Mouse (Mus musculus): ENCODE results near the gene Tfb1m.

Gene Tfb1m

GRCm38 (mm10) chr17:3557331-3558311 lies at the start of gene Tfb1m:
Gene Tfb1m (minus strand): TSS chr17:3557781.
- DNase-seq (ENCODE audit: low read depth) = peak; percentile 100

DNA sequence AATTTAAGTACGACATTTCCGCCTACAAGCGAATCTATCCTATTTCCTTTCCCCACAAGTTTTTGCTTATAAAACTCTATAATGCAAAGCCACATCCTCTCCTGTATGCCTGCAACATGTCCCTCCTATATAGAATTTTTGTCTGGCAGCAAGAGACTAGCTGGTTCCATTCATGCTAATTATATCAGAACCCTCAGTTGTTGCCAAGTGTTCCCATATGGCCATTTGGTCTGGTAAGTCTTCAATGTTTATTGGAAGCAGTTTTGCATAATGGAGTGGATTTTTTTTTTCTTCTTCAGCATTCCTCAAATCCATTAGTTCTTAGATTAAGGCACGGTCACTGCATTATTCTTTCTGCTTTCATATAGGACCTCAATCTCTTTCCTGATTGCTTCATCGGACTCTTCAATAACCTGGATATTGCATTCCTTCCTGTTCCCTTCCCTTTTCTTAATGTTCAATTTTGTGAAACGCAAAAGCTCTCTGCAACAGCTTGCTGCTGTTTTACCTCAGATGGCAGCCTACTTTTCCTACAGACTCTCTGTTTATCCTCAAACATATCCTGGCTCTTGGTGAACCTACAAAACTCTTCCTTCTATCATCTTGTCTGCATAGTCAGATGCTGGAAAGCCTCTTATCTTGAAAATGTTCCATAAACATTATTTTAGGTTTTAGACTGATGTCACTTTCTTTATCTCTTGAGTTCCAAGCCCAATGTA lies 45.5 kb upstream of the Tfb1m start:
- no peak for DNase-seq (ENCODE audit: low read depth)

- DNase-seq (ENCODE audit: low read depth) = no peak
Observed at GRCm38 (mm10) chr17:3598393-3598792, 40.8 kb upstream of the Tfb1m start.

DNA sequence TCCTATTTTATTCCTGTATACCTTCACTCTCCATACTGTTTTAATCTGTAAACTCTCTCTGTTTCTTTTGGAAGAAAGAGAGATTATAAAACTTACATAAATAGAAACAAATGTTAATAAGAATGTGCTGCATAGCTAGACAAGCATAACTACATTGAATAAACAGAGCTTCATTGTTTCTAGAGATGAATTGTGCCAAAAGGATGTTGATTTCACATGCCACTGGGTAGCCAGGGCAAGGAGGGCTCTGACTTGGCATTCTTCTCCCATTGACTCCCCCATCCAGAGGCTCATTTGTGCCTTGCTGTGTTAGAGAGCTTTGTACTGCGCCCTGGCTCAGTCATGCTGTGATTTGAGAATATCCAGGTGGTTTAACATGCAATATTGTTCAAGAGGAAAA lies 40.3 kb upstream of the Tfb1m start:
- no peak for DNase-seq (ENCODE audit: low read depth)

- no peak for DNase-seq (ENCODE audit: low read depth)
Observed at GRCm38 (mm10) chr17:3597130-3597529, 39.5 kb upstream of the Tfb1m start.

DNA sequence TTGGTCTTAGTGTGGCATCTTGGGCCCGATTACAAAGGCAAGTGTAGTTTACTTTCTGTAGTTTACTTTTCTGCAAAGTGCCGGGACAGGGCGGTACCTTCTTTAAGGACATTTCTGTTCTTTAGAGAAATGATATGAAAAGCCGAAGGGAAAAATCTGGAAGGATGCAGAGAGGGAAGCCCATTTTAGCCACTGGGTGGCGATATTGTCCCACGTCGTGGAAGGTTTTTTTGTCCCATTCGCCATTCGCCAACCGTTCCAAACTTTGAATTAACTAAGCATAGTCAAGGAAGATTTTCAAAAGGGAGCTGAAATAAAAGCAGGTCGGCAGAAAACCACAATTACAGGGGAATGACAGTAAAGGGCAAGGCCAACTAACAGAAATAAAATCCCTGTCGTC lies 13.3 kb upstream of the Tfb1m start:
- peak; percentile 60 for DNase-seq (ENCODE audit: low read depth)

DNA sequence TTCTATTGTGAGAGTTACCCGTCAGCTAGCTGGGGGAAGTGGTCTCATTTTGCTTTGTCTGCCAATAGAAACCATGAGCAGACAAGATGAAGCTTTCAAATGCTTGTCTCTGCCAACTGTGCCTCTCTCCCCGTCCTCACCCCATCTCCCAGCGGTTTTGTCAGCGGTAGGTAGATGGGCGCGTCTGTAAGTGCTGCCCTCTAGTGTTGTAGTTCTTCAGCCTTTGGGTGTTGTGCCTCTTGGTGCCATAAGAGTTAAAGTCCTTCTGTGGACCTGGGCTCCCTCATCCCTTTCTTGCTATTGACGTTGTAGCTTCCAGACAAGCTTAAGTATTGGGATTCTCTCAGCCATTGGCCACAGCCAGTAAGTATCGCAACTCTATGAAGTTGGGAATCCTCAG lies 4.8 kb upstream of the Tfb1m start:
- no peak for DNase-seq (ENCODE audit: low read depth)

- peak; percentile 46 for DNase-seq (ENCODE audit: low read depth)
Observed at GRCm38 (mm10) chr17:3560534-3560933, 3.0 kb upstream of the Tfb1m start.

DNA sequence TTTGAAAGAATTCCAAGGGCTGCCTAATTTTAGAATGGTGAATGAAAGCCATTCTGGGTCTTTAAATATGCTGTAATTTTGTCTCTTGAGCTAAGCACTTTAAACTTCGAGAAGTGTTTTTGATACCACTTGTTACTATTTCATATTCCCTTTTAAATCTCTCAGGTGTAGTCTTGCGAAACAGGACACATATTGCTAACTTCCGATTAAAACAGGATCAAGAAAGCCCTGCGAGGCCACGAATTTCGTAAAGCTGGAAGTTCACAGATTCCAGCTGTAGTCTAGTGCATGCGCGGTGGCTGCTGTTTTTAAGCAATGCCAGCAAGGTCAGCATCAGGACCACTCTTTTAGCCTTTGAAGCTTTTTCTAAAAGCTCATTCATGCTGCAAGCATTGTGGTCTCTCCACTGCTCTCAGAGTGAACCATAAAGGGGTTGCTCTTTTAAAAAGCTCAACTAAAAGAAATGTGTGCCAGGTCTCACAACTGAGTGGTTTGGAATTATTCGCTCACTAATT lies 832 bp upstream of the Tfb1m start:
- DNase-seq (ENCODE audit: low read depth) = peak; percentile 59

GRCm38 (mm10) chr17:3556251-3556650 lies 1.3 kb downstream of the Tfb1m start:
- peak; percentile 10 for DNase-seq (ENCODE audit: low read depth)

GRCm38 (mm10) chr17:3547725-3548124 lies 9.9 kb downstream of the Tfb1m start:
- no peak for DNase-seq (ENCODE audit: low read depth)

DNA sequence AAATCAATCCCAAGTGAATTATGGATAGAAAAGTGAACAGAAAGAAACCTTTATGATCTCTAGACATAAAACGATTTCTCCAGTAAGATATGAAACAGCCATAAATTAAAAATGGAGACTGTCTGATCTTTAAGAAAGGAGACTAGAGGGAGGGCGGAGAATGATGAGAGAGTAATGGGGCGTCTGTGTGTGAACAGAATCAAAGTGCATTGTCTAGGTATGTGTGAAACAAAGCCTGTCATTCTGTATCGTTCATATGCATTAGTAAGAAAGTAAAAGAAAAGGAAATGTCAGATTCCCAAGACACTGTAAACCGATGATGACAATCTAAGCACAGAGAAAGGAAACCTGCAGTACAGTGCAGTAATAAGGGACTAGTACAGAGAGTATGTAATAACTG lies 16.5 kb downstream of the Tfb1m start:
- no peak for DNase-seq (ENCODE audit: low read depth)

DNA sequence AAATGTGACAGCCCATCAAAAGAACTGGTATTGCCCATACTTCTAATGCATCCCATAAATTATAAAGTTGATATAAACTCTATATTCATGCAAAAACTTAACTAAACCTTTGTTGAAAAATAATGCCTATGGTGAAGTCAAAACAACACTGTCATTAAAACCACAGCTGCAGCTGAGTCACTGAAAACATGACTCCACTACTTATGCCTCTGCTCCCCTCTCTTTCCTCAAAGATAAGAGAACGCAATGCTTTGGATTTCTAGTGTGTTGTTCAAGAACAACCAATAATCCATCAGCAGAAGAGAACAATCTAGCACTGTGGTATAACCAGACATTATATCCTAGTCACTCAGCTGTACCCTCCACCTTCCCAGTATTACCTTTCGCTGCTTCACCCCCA lies 17.3 kb downstream of the Tfb1m start:
- peak; percentile 16 for DNase-seq (ENCODE audit: low read depth)

DNA sequence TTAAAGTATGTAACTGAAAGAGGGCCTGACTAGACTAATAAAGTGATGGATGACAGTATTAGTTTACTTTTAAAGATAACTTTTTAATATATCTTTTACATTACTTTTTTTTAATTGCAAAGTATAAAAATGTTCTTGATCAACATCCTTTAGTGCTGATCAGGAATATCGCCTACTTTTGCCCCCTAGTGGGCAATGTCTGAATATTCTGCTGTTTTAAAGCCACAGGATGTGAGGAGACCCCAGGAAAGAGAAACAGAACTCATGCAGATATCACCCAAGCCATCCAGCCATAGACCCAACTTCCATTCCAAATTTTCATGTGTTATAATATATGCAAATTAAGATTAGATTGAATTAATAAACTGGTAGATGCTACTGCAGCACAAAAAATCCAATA lies 24.2 kb downstream of the Tfb1m start:
- DNase-seq (ENCODE audit: low read depth) = peak; percentile 33

DNA sequence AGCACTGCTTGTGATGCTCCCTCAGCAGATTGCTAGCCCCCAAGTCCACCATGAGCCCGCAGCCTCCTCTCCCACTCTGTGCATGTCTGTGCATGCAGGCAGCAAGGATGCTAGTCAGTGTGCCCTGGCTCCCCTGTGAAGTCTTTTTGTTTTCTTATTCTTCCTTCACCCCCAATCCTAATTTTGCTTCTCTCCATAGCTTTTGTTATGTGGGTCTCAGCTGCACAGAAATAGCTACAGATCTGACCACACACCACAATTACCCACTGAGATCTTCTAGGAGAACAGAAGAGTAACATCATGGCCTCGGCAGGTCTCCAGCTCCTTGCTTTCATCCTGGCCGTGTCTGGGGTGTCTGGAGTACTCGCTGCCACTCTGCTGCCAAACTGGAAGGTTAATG lies 25.3 kb downstream of the Tfb1m start, which contains the start of gene Cldn20:
Cldn20 (plus strand) TSS at position 301 of the 400 bp plus-strand sequence.
- no peak for DNase-seq (ENCODE audit: low read depth)

DNA sequence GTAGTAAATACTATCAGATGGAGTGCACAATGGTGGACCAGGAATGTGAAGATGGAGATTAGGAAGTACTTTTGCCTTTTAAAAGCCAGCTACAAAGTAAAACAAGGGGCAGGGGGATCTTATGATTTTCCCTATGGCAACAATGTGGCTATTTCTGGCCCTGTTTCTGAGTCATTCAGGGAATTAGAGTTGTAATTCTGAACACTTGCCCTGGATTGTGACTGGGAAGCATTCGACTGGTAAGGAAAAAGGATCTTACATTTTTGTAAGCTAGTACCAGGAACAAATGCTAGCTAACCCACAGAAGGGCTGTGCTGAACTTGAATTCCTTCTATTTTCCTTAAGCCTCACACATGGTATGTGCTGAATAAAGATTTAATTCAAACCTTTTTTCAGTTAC lies 25.9 kb downstream of the Tfb1m start:
- no peak for DNase-seq (ENCODE audit: low read depth)

- no peak for DNase-seq (ENCODE audit: low read depth)
Observed at GRCm38 (mm10) chr17:3530549-3530948, 27.0 kb downstream of the Tfb1m start.

- DNase-seq (ENCODE audit: low read depth) = no peak
Observed at GRCm38 (mm10) chr17:3529523-3529922, 28.1 kb downstream of the Tfb1m start.

- DNase-seq (ENCODE audit: low read depth) = no peak
Observed at GRCm38 (mm10) chr17:3527841-3528471, 29.6 kb downstream of the Tfb1m start.

GRCm38 (mm10) chr17:3520344-3520743 lies 37.2 kb downstream of the Tfb1m start:
- DNase-seq (ENCODE audit: low read depth) = no peak

GRCm38 (mm10) chr17:3516406-3516805 lies 41.2 kb downstream of the Tfb1m start:
- no peak for DNase-seq (ENCODE audit: low read depth)

DNA sequence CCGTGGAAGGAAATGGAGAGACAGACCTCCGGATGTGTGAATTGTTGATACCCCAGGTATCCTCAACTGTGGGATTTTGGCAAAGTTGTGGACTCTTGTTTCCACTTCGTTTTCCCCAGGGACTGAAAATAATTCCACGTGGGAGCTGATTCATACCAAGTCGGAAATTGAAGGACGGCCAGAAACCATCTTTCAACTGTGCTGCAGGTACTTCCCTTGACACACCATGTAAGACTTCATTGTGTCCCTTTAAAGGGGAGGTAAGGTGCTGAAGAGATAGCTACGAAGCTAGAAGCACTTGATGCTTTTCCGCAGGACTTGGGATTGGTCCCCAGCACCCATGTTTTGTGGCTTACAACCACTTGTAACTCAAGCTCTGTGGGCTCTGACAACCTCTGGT lies 41.7 kb downstream of the Tfb1m start:
- no peak for DNase-seq (ENCODE audit: low read depth)
